Mouse (Mus musculus): ENCODE results near the gene Pabpc4. TPM values are rescaled to one million over a fixed set of nuclear protein-coding genes. Genes with fewer than 3 reads are reported as not detected.
"Not testable (repeated sequence)": the region's sequence is repeated elsewhere in the genome, so short reads cannot be mapped to it uniquely, and the experiment has no call there.

Gene Pabpc4
- polyA plus RNA-seq, 1 experiment from 2014 or later, result 63.9 TPM

DNA sequence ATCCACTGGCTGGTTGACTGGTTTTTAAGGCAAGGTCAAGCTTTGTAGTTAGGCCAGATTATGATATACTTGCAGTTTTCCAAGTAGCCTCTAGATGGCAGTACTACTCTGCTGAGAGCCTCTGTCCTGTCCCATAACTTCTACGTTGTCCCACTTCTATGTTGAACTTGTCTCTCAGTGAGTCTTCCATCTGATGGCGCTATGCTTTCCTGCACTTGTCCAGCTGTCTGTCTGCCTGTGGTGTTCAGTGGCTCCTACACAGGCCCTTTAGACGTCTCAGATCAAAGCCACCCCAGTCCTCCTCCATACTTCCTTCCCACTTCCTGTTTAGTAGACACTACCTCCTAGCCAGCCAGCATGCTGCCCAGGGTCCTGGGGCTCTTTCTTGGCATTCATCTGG, 43.6 kb downstream of the Pabpc4 start:
- H3K9ac ChIP-seq (ENCODE audit: low read depth, low read length), result no peak overlapping the region
- no peaks in the 10 kb centered on the region for H3K4me1 ChIP-seq (ENCODE audit: control insufficient read depth, insufficient read depth, low read length)
- H3K27me3 ChIP-seq (ENCODE audit: control insufficient read depth, insufficient read depth, low read length), result no peaks in the 10 kb centered on the region
- no peak overlapping the region for H3K4me2 ChIP-seq (replicated peaks; ENCODE audit: low read depth, low read length)
- ATAC-seq (ENCODE audit: low FRiP score, low TSS enrichment), result peak; percentile 47
- WGBS, result 26% methylated on average over 3 of the region's 3 CpGs
- H3K4me3 ChIP-seq (ENCODE audit: low read length), result no peak overlapping the region
- no peaks in the 10 kb centered on the region for H3K9me3 ChIP-seq (ENCODE audit: control insufficient read depth, low read length)
- no peak overlapping the region for H3K27ac ChIP-seq (ENCODE audit: low read depth, low read length)
- H3K36me3 ChIP-seq (ENCODE audit: control insufficient read depth, insufficient read depth, low read length), result peaks cover 24% of the 10 kb centered on the region

DNA sequence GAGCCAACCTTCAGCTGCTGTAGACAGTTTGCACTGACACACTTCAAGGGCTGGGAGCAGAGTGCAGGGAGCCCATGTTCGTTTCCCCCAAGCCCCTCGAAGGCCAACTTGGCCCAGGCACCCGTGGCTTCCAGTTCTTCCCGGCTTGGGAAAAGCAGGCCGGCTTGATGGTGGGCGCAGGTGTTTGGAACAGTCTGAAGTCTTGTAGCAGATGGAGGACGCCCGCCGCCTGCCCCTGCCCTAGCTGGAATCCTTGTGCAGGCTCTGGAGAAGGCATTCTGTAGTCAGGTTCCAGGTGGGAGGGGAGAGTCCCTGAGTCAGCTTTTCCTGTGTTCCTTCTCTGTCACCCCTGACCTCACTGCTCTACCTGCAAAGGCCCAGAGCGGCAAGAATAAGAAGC, 44.8 kb downstream of the Pabpc4 start:
- no peak overlapping the region for H3K9ac ChIP-seq (ENCODE audit: low read depth, low read length)
- H3K4me2 ChIP-seq (replicated peaks; ENCODE audit: low read depth, low read length), result no peak overlapping the region
- no peaks in the 10 kb centered on the region for H3K4me1 ChIP-seq (ENCODE audit: control insufficient read depth, insufficient read depth, low read length)
- H3K9me3 ChIP-seq (ENCODE audit: control insufficient read depth, low read length), result no peaks in the 10 kb centered on the region
- no peak for ATAC-seq (ENCODE audit: low FRiP score, low TSS enrichment)
- H3K36me3 ChIP-seq (ENCODE audit: control insufficient read depth, insufficient read depth, low read length), result peaks cover 18% of the 10 kb centered on the region
- H3K27ac ChIP-seq (ENCODE audit: low read depth, low read length), result no peak overlapping the region
- no peak overlapping the region for H3K4me3 ChIP-seq (ENCODE audit: low read length)
- H3K27me3 ChIP-seq (ENCODE audit: control insufficient read depth, insufficient read depth, low read length), result no peaks in the 10 kb centered on the region
- WGBS, result 82% methylated on average over 10 of the region's 10 CpGs

DNA sequence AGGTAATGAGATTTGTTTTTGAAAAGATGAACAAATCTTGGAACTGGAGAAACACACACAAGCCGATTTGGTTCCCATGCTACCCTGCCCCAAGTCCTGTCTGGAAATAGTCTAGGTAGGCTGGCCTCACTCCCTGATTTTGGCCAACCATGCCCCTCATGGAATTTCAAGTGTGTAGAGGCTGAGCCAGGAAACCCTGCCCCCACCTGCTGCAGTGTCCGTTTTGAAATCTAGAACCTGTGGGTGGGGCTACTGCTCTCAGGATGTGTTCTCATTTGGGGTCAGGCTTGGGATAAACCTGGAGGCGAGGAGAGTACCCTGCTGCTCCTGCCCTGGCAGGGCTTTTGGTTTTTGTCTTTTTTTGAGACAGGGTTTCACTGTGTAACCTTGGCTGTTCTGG, 46.1 kb downstream of the Pabpc4 start:
- no peaks in the 10 kb centered on the region for H3K4me1 ChIP-seq (ENCODE audit: control insufficient read depth, insufficient read depth, low read length)

DNA sequence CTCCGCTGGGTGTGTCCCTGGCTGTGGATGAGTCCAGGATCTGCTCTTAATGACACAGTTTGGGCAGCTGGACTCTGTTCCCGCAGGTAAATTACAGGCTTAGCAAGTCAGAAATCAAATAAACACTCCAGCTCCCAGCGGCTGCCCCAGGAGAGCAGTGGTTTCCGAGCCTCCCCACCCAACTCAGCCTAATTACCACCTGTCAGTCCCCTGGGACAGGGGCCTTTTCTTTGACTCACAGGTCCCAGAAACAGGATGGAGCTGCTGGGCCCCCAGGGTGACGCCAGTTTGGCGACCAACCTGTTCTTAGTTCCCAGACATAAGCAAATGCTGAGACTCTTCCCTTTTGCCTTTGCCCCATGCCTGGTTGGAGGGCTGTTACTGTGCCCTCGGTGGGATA, 49.7 kb downstream of the Pabpc4 start:
- 82% methylated on average over 7 of the region's 7 CpGs for WGBS
- no peaks in the 10 kb centered on the region for H3K27me3 ChIP-seq (ENCODE audit: control insufficient read depth, insufficient read depth, low read length)
- no peak overlapping the region for H3K4me2 ChIP-seq (replicated peaks; ENCODE audit: low read depth, low read length)
- no peaks in the 10 kb centered on the region for H3K9me3 ChIP-seq (ENCODE audit: control insufficient read depth, low read length)
- no peak overlapping the region for H3K27ac ChIP-seq (ENCODE audit: low read depth, low read length)
- H3K4me1 ChIP-seq (ENCODE audit: control insufficient read depth, insufficient read depth, low read length), result no peaks in the 10 kb centered on the region
- no peak overlapping the region for H3K4me3 ChIP-seq (ENCODE audit: low read length)
- no peak for ATAC-seq (ENCODE audit: low FRiP score, low TSS enrichment)
- no peak overlapping the region for H3K9ac ChIP-seq (ENCODE audit: low read depth, low read length)
- H3K36me3 ChIP-seq (ENCODE audit: control insufficient read depth, insufficient read depth, low read length), result peaks cover 3% of the 10 kb centered on the region; the same call in 1 of the 2 replicates

More for the DNA sequence above, 46.1 kb downstream of the Pabpc4 start:
- no peaks in the 10 kb centered on the region for H3K27me3 ChIP-seq (ENCODE audit: control insufficient read depth, insufficient read depth, low read length)
- H3K4me2 ChIP-seq (replicated peaks; ENCODE audit: low read depth, low read length), result no peak overlapping the region
- ATAC-seq (ENCODE audit: low FRiP score, low TSS enrichment), result no peak
- no peak overlapping the region for H3K9ac ChIP-seq (ENCODE audit: low read depth, low read length)
- H3K9me3 ChIP-seq (ENCODE audit: control insufficient read depth, low read length), result no peaks in the 10 kb centered on the region
- 46% methylated on average over 3 of the region's 3 CpGs for WGBS
- peaks cover 7% of the 10 kb centered on the region; the same call in 1 of the 2 replicates for H3K36me3 ChIP-seq (ENCODE audit: control insufficient read depth, insufficient read depth, low read length)
- no peak overlapping the region for H3K27ac ChIP-seq (ENCODE audit: low read depth, low read length)
- no peak overlapping the region for H3K4me3 ChIP-seq (ENCODE audit: low read length)

DNA sequence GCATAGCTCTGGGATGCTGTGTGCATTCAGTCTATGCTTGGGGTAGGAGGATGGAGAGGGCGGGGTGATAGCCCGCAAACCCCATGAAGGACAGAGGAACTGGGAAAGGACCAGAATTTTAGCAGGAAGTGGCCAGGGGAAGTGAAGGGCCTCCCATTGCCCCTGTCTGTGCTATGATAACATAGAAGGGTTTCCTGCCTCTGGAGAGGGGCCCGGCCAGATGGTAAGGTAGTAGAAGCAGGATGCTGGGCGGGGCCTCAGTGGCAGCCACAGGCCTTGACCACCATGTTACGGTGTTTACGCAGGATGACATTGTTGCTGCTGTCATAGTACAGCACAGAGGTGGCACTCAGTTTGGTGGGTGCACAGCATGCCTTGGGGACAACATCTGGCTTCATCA, 50.9 kb downstream of the Pabpc4 start:
- Histone ChIP-seq H3K4me3 (ENCODE audit: low read length) (no peak overlapping the region), H3K9me3 (ENCODE audit: control insufficient read depth, low read length) (no peaks in the 10 kb centered on the region), H3K4me2 (replicated peaks; ENCODE audit: low read depth, low read length) (no peak overlapping the region), H3K9ac (ENCODE audit: low read depth, low read length) (no peak overlapping the region), H3K27me3 (ENCODE audit: control insufficient read depth, insufficient read depth, low read length) (no peaks in the 10 kb centered on the region), H3K36me3 (ENCODE audit: control insufficient read depth, insufficient read depth, low read length) (no peaks in the 10 kb centered on the region), H3K4me1 (ENCODE audit: control insufficient read depth, insufficient read depth, low read length) (no peaks in the 10 kb centered on the region), H3K27ac (ENCODE audit: low read depth, low read length) (no peak overlapping the region)
- 84% methylated on average over 6 of the region's 6 CpGs for WGBS
- ATAC-seq (ENCODE audit: low FRiP score, low TSS enrichment), result no peak

DNA sequence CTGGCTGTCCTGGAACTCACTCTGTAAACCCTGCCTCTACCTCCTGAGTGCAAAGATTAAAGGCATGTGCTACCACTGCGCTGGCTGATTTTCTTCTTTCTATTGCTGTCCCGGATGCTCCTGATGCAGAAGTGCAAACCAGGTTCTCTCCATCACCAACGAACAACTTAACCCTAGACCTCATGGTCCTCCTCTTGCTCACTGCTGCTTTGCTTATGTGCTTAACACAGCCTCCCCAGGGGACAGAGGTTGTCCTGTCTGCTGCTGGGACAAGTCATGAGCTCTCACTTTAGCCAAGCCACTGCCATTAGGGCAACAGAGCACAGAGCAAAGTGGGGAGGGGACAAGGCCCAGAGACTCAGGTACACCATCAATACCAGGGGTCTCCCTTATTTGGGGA, 52.3 kb downstream of the Pabpc4 start:
- WGBS, result 89% methylated on average over 3 of the region's 3 CpGs
- Histone ChIP-seq H3K27ac (ENCODE audit: low read depth, low read length) (no peak overlapping the region), H3K4me1 (ENCODE audit: control insufficient read depth, insufficient read depth, low read length) (no peaks in the 10 kb centered on the region), H3K4me3 (ENCODE audit: low read length) (no peak overlapping the region), H3K9me3 (ENCODE audit: control insufficient read depth, low read length) (no peaks in the 10 kb centered on the region), H3K36me3 (ENCODE audit: control insufficient read depth, insufficient read depth, low read length) (no peaks in the 10 kb centered on the region), H3K27me3 (ENCODE audit: control insufficient read depth, insufficient read depth, low read length) (no peaks in the 10 kb centered on the region), H3K9ac (ENCODE audit: low read depth, low read length) (no peak overlapping the region), H3K4me2 (replicated peaks; ENCODE audit: low read depth, low read length) (no peak overlapping the region)
- ATAC-seq (ENCODE audit: low FRiP score, low TSS enrichment), result no peak

DNA sequence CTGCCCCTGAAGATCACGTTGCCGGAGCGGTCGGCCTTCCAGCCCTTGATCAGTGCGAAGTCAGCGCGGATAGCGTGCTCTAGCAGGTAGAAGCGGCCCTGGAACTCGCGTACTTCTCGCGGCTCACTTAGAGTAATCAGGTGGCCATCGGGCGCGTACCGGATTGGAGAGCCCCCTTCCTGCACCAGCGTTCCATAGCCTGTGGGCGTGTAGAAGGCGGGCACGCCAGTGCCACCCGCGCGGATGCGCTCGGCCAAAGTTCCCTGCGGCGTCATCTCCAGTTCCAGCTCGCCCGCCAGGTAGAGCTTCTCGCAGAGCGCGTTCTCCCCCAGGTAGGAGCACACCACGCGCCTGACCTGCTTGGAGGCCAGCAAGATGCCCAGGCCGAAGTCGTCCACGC, 60.8 kb downstream of the Pabpc4 start:
- peak; percentile 21; the same call in 1 of the 2 replicates for ATAC-seq (ENCODE audit: low FRiP score, low TSS enrichment)
- Histone ChIP-seq H3K4me3 (ENCODE audit: low read length) (peak overlapping the region; percentile 28; the same call in 1 of the 2 replicates), H3K4me2 (replicated peaks; ENCODE audit: low read depth, low read length) (peak overlapping the region; percentile 41)
- H3K36me3 ChIP-seq (ENCODE audit: control insufficient read depth, insufficient read depth, low read length); H3K9me3 ChIP-seq (ENCODE audit: control insufficient read depth, low read length); H3K9ac ChIP-seq (ENCODE audit: low read depth, low read length); H3K4me1 ChIP-seq (ENCODE audit: control insufficient read depth, insufficient read depth, low read length); H3K27me3 ChIP-seq (ENCODE audit: control insufficient read depth, insufficient read depth, low read length); H3K27ac ChIP-seq (ENCODE audit: low read depth, low read length): not testable (repeated sequence)
- WGBS, result 7% methylated on average over 18 of the region's 38 CpGs

DNA sequence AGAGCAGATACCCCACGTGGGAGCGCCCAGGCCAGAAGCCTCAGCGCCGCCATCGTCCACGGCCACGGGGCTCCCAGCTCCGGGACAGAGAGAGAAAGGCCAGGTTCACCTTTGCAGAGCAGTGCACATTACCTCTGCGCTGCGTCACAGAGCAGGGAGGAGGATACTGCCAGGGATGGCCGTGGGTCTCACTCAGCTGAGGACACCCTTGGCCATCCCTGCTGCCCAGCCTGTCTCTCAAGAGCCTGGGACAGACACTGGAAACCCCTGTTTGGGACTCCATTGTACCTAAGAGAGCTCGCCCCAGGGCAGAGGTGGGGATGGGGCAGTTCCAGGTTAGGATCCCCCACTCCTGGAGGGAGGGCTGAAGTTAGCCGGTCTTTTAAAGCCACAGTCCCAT, 61.4 kb downstream of the Pabpc4 start, which contains the start of gene Oxct2a:
Gene Oxct2a (minus strand): TSS at position 101 of the 400 bp plus-strand sequence.
- 21% methylated on average over 8 of the region's 13 CpGs for WGBS
- ATAC-seq (ENCODE audit: low FRiP score, low TSS enrichment), result peak; percentile 28; the same call in 1 of the 2 replicates
- H3K4me1 ChIP-seq (ENCODE audit: control insufficient read depth, insufficient read depth, low read length), result no peaks in the 10 kb centered on the region
- H3K4me2 ChIP-seq (replicated peaks; ENCODE audit: low read depth, low read length), result peak within 1 kb of the TSS; percentile 41
- peaks cover 6% of the 10 kb centered on the region for H3K27me3 ChIP-seq (ENCODE audit: control insufficient read depth, insufficient read depth, low read length)
- no peaks in the 10 kb centered on the region for H3K36me3 ChIP-seq (ENCODE audit: control insufficient read depth, insufficient read depth, low read length)
- no peak within 1 kb of the TSS for H3K9ac ChIP-seq (ENCODE audit: low read depth, low read length)
- H3K27ac ChIP-seq (ENCODE audit: low read depth, low read length), result no peak within 1 kb of the TSS
- peak within 1 kb of the TSS; percentile 28 for H3K4me3 ChIP-seq (ENCODE audit: low read length)
- H3K9me3 ChIP-seq (ENCODE audit: control insufficient read depth, low read length), result no peaks in the 10 kb centered on the region

DNA sequence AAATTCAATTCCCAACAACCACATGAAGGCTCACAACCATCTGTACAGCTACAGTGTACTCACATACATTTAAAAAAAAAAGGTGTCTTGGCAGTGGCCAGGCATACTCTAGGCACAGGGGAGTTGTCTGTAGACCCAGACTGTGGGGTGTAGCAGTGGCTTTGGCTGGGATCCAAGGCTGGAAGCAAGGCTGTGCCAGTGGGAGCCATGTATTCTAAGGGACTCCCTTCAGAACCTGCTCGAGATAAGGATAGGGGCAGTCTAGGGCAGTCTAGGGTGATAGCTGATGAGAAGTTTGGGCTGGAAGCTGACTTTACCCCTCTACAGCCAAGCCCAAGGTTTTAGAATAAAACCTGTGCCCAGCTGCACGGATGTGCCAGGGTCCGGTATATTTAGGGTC, 63.9 kb downstream of the Pabpc4 start:
- no peaks in the 10 kb centered on the region for H3K9me3 ChIP-seq (ENCODE audit: control insufficient read depth, low read length)
- no peak overlapping the region for H3K4me2 ChIP-seq (replicated peaks; ENCODE audit: low read depth, low read length)
- no peak overlapping the region for H3K27ac ChIP-seq (ENCODE audit: low read depth, low read length)
- WGBS, result 80% methylated on average over 3 of the region's 3 CpGs
- no peak overlapping the region for H3K9ac ChIP-seq (ENCODE audit: low read depth, low read length)
- no peaks in the 10 kb centered on the region for H3K36me3 ChIP-seq (ENCODE audit: control insufficient read depth, insufficient read depth, low read length)
- H3K27me3 ChIP-seq (ENCODE audit: control insufficient read depth, insufficient read depth, low read length), result peaks cover 6% of the 10 kb centered on the region
- no peak overlapping the region for H3K4me3 ChIP-seq (ENCODE audit: low read length)
- no peak for ATAC-seq (ENCODE audit: low FRiP score, low TSS enrichment)
- H3K4me1 ChIP-seq (ENCODE audit: control insufficient read depth, insufficient read depth, low read length), result no peaks in the 10 kb centered on the region

Measured in kidney, embryonic 14.5 days (tissue).